ENCODE assay signal across 11 mouse cellular contexts in the genomic region with DNA sequence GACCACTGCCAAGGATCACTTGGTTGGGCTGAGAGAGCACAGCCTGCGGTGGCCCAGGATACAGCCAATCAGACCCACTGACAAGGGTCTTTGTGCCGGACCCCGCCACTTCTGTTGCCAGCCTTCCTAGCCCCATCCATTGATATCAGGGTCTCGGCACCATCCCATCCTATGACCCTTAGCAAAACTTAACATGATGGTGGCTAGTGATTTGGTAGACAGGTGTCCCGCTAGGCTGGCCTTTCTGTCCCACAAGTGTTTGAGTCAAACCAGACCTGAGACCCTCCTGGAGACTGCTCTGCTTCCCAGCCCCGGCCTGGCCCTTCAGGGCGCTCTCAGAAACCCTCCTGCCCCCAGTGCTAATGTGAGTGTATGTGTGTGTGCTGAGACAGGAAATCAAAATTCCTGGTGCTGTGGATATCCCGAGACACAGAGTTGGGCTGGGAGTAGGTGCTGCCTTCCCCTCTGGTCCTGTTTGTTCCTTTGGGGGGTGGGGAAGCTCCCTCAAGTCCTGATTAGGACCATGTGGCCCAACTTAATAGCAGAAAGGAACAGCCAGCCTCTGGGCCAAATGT. TPM values are rescaled to one million over a fixed set of nuclear protein-coding genes. Genes with fewer than 3 reads are reported as not detected.
DNase-seq lines count a peak whose midpoint lies in the region; ATAC-seq lines count a peak whose summit lies in the region.
"Had no signal": no experiment of that assay in that cellular context is flagged by ENCODE, and none has a peak within 500 bp of the region (broad histone marks: within the 10 kb centered on the region; RNA-seq: fewer than 3 reads in every experiment).

No protein-coding gene starts in this region.

- intact Hi-C loops in left cerebral cortex, postnatal 4 days (cut with DNase I): no loop called here

- no peaks in the 10 kb centered on the region for H3K27me3 ChIP-seq in limb, embryonic 13.5 days
- no peaks in the 10 kb centered on the region for H3K27me3 ChIP-seq in forebrain, embryonic 11.5 days (ENCODE audit: control insufficient read depth, insufficient read depth, low read length)
- H3K27me3 ChIP-seq: Patski had no signal

- peaks cover 70% of the 10 kb centered on the region for H3K36me3 ChIP-seq in limb, embryonic 13.5 days
- no peaks in the 10 kb centered on the region; the same call in 1 of the 2 replicates for H3K36me3 ChIP-seq in forebrain, embryonic 11.5 days (ENCODE audit: control insufficient read depth, insufficient read depth, low read length)

- no peak for ATAC-seq in limb, embryonic 13.5 days (ENCODE audit: low FRiP score, low read depth)
- no peak for ATAC-seq in forebrain, embryonic 11.5 days (replicated peaks; ENCODE audit: low FRiP score)
- ATAC-seq: forebrain, embryonic 16.5 days; Patski had no signal

- no peak overlapping the region for H3K4me2 ChIP-seq in limb, embryonic 13.5 days (replicated peaks)
- no peak overlapping the region for H3K4me2 ChIP-seq in forebrain, embryonic 11.5 days (ENCODE audit: low read depth, low read length, severe bottlenecking)

- H3K4me3 ChIP-seq in brown adipose tissue, adult 24 weeks (ENCODE audit: insufficient read depth, low read depth, low read length): peak overlapping the region; percentile 11
- no peak overlapping the region for H3K4me3 ChIP-seq in limb, embryonic 13.5 days
- H3K4me3 ChIP-seq in forebrain, embryonic 11.5 days (ENCODE audit: low read depth, low read length): no peak overlapping the region
- H3K4me3 ChIP-seq: myocyte had no signal

- peak overlapping the region; percentile 98 for H3K27ac ChIP-seq in brown adipose tissue, adult 24 weeks (replicated peaks; ENCODE audit: low read depth, low read length)
- no peak overlapping the region for H3K27ac ChIP-seq in limb, embryonic 13.5 days
- no peak overlapping the region for H3K27ac ChIP-seq in forebrain, embryonic 11.5 days (ENCODE audit: low read depth, low read length)

- H3K9me3 ChIP-seq in limb, embryonic 13.5 days: no peaks in the 10 kb centered on the region
- H3K9me3 ChIP-seq in forebrain, embryonic 11.5 days (ENCODE audit: control insufficient read depth, low read length): no peaks in the 10 kb centered on the region

- peak overlapping the region; percentile 31; the same call in 1 of the 2 replicates for H3K9ac ChIP-seq in limb, embryonic 13.5 days
- H3K9ac ChIP-seq in forebrain, embryonic 11.5 days (ENCODE audit: low read length): no peak overlapping the region

- peak; percentile 4 to 18 for DNase-seq in adrenal gland, adult (ENCODE audit: inconsistent age in 2 of 2, low spot score in 1 of 2)
- no peak for DNase-seq in adrenal gland, postnatal 14 days
- peak; percentile 1 to 4 for DNase-seq in layer of hippocampus, postnatal 10 days (ENCODE audit: low spot score in 2 of 2)
- no peak for DNase-seq in layer of hippocampus, postnatal 36 days
- no peak for DNase-seq in forebrain, embryonic 11.5 days (ENCODE audit: low spot score)
- DNase-seq in left cerebral cortex, postnatal 4 days: no peak

- 68% methylated on average over 8 of the region's 8 CpGs for WGBS in limb, embryonic 13.5 days
- WGBS in forebrain, embryonic 11.5 days: 82% methylated on average over 8 of the region's 8 CpGs

- H3K4me1 ChIP-seq in brown adipose tissue, adult 24 weeks (ENCODE audit: control insufficient read depth, insufficient read depth, insufficient read length, low read length): peaks cover 32% of the 10 kb centered on the region
- peaks cover 12% of the 10 kb centered on the region; the same call in 1 of the 2 replicates for H3K4me1 ChIP-seq in limb, embryonic 13.5 days
- H3K4me1 ChIP-seq in forebrain, embryonic 11.5 days (replicated peaks; ENCODE audit: control insufficient read depth, insufficient read depth, low read length): no peaks in the 10 kb centered on the region

RNA-seq across cellular contexts. Expression of a gene that starts 1.6 kb away (rescaled TPM):
- not detected in 2 replicates for total RNA-seq in adrenal gland, postnatal 14 days (2021)
- not detected for total RNA-seq in layer of hippocampus, postnatal 10 days (2021)
- not detected for total RNA-seq in layer of hippocampus, postnatal 36 days (2021)
- not detected in 2 replicates for polyA plus RNA-seq in brown adipose tissue, adult 24 weeks (2012; ENCODE audit: insufficient read depth, insufficient read length, missing spikeins)
- not detected in 2 replicates for polyA plus RNA-seq in limb, embryonic 13.5 days (2015; fragmentation: Nextera tagmentation; extraction: Ambion mirVana)
- not detected in 2 replicates for polyA plus RNA-seq in forebrain, embryonic 11.5 days (2014; fragmentation: Nextera tagmentation; extraction: Ambion mirVana)
- not detected for total RNA-seq in left cerebral cortex, postnatal 4 days (2021)
- polyA plus RNA-seq: forebrain, embryonic 16.5 days; myocyte; Patski had no signal

RNA-seq across cellular contexts. Expression of a gene that starts 7.8 kb away (rescaled TPM):
- total RNA-seq in adrenal gland, postnatal 14 days (2021): 23.3 and 26.1 TPM in 2 replicates
- total RNA-seq in layer of hippocampus, postnatal 10 days (2021): 10 to 100 TPM in 1 of 2 experiments, 1 to 10 TPM in 1; 9.3 to 10.9 TPM
- 1 to 10 TPM; 7.5 to 9.1 TPM for total RNA-seq in layer of hippocampus, postnatal 36 days (2021)
- polyA plus RNA-seq in brown adipose tissue, adult 24 weeks (2012; ENCODE audit: insufficient read depth, insufficient read length, missing spikeins): 7.0 and 9.6 TPM in 2 replicates
- polyA plus RNA-seq in limb, embryonic 13.5 days (2015; fragmentation: Nextera tagmentation; extraction: Ambion mirVana): 22.0 and 22.9 TPM in 2 replicates
- polyA plus RNA-seq in forebrain, embryonic 11.5 days (2014; fragmentation: Nextera tagmentation; extraction: Ambion mirVana): 4.2 and 5.6 TPM in 2 replicates
- 1 to 10 TPM; 9.0 to 9.7 TPM for total RNA-seq in left cerebral cortex, postnatal 4 days (2021)

RNA-seq across cellular contexts. Expression of a gene that starts 25.0 kb away (rescaled TPM):
- 69.4 and 79.8 TPM in 2 replicates for total RNA-seq in adrenal gland, postnatal 14 days (2021)
- total RNA-seq in layer of hippocampus, postnatal 10 days (2021): 10 to 100 TPM; 64.4 to 70.0 TPM
- total RNA-seq in layer of hippocampus, postnatal 36 days (2021): 10 to 100 TPM; 51.3 to 51.8 TPM
- 426 and 428 TPM in 2 replicates for polyA plus RNA-seq in brown adipose tissue, adult 24 weeks (2012; ENCODE audit: insufficient read depth, insufficient read length, missing spikeins)
- 55.2 and 56.0 TPM in 2 replicates for polyA plus RNA-seq in limb, embryonic 13.5 days (2015; fragmentation: Nextera tagmentation; extraction: Ambion mirVana)
- polyA plus RNA-seq in forebrain, embryonic 11.5 days (2014; fragmentation: Nextera tagmentation; extraction: Ambion mirVana): 122 and 132 TPM in 2 replicates
- total RNA-seq in left cerebral cortex, postnatal 4 days (2021): 10 to 100 TPM; 57.3 to 59.2 TPM

RNA-seq across cellular contexts. Expression of a gene that starts 45.0 kb away (rescaled TPM):
- total RNA-seq in adrenal gland, postnatal 14 days (2021): 65.6 and 70.4 TPM in 2 replicates
- total RNA-seq in layer of hippocampus, postnatal 10 days (2021): 100 to 1,000 TPM; 106 to 108 TPM
- 10 to 100 TPM; 73.9 to 76.5 TPM for total RNA-seq in layer of hippocampus, postnatal 36 days (2021)
- polyA plus RNA-seq in brown adipose tissue, adult 24 weeks (2012; ENCODE audit: insufficient read depth, insufficient read length, missing spikeins): 78.2 and 99.0 TPM in 2 replicates
- 11.2 and 11.6 TPM in 2 replicates for polyA plus RNA-seq in limb, embryonic 13.5 days (2015; fragmentation: Nextera tagmentation; extraction: Ambion mirVana)
- polyA plus RNA-seq in forebrain, embryonic 11.5 days (2014; fragmentation: Nextera tagmentation; extraction: Ambion mirVana): 12.3 and 13.7 TPM in 2 replicates
- total RNA-seq in left cerebral cortex, postnatal 4 days (2021): 100 to 1,000 TPM; 103 to 108 TPM

RNA-seq across cellular contexts. Expression of a gene that starts 48.3 kb away (rescaled TPM):
- total RNA-seq in adrenal gland, postnatal 14 days (2021): 2.3 and 8.2 TPM in 2 replicates
- under 1 TPM; 0.50 to 0.51 TPM for total RNA-seq in layer of hippocampus, postnatal 10 days (2021)
- under 1 TPM; 0.27 to 0.33 TPM for total RNA-seq in layer of hippocampus, postnatal 36 days (2021)
- polyA plus RNA-seq in brown adipose tissue, adult 24 weeks (2012; ENCODE audit: insufficient read depth, insufficient read length, missing spikeins): 1.0 and 1.2 TPM in 2 replicates
- 0.17 and 0.19 TPM in 2 replicates for polyA plus RNA-seq in limb, embryonic 13.5 days (2015; fragmentation: Nextera tagmentation; extraction: Ambion mirVana)
- polyA plus RNA-seq in forebrain, embryonic 11.5 days (2014; fragmentation: Nextera tagmentation; extraction: Ambion mirVana): 0.13 and 0.36 TPM in 2 replicates
- total RNA-seq in left cerebral cortex, postnatal 4 days (2021): under 1 TPM; 0.56 to 0.85 TPM
- polyA plus RNA-seq: myocyte had no signal

Comparison
In these comparisons a context has a peak if more than half of its experiments do, and no peak if none do; other contexts are left out.
1. DNase-seq: peak in adrenal gland, adult (2 of 2) and layer of hippocampus, postnatal 10 days (2 of 2); none in adrenal gland, postnatal 14 days (single experiment), layer of hippocampus, postnatal 36 days (0 of 2), forebrain, embryonic 11.5 days (single experiment) and left cerebral cortex, postnatal 4 days (single experiment).